Mouse (Mus musculus) CH12.LX (cell line): ENCODE measurements at regions not wholly inside any gene's neighbourhood (a gene's known extent, or its start where the extent isn't known, plus 50 kb on each side); places are given as distances from the start of the nearest gene placed in this dataset.

Experiments used
- CTCF ChIP-seq, 2 experiments: IDR thresholded peaks in 1 of 2; conservative IDR thresholded peaks in 1 of 2; 2 replicates each; pipeline ENCODE4 v1.5.1; 2011 to 2012; ENCODE audit warnings: low read depth in 2 of 2, low read length in 2 of 2, improper control_type of control experiment in 1 of 2, inconsistent platforms in 1 of 2, mild to moderate bottlenecking in 1 of 2, moderate library complexity in 1 of 2
- MXI1 ChIP-seq: IDR thresholded peaks from 2 replicates; pipeline ENCODE4 v1.6.1; 2011; ENCODE audit warnings: mild to moderate bottlenecking, low read depth, low read length, improper control_type of control experiment
- USF1 ChIP-seq: IDR thresholded peaks from 2 replicates; pipeline ENCODE4 v1.6.1; 2014; ENCODE audit warnings: low read depth, mild to moderate bottlenecking, inconsistent platforms, low read length, improper control_type of control experiment

DNA sequence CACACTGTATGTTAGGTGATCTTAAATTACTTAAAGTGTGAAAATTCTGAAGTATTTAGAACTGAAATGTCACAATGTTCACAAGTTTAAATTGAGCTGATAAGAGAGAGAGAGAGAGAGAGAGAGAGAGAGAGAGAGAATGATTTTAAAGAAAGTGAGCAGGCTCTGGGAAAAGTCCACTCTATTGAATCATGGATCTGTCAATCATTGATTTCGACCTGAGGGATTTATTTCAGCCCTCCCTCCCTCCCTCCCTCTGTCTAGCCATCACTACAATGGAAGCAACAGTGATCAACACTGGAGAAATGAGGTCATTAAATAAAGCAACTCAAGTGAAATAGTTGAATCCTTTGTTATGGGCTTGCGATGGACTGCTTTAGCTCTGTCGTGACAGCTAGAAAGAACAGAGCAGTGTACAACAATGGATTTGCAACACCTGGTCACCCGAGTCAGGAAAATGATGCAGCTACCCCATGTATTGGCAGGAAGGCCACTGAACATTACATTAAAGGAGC lies 52.8 kb upstream of the Arid1b start:
- TF ChIP-seq USF1 (no peak), CTCF (conservative IDR thresholded peaks at IDR 0.05 in 1 of 2, IDR thresholded peaks at IDR 0.05 in 1 of 2; ENCODE audit: low read depth in 2 of 2, low read length in 2 of 2) (no peak), MXI1 (no peak)
